Mouse (Mus musculus) thymus, postnatal 0 days (tissue): Measurements from ENCODE around the gene Tada2b. TPM values are rescaled to one million over a fixed set of nuclear protein-coding genes. Genes with fewer than 3 reads are reported as not detected.

ENCODE experiments used
- DNase-seq: peaks from one replicate; pipeline ENCODE4 v3.0.0-alpha.2; 2015; ENCODE audit warnings: low spot score
- polyA plus RNA-seq: library from polyadenylated mRNA; unstranded; fragments of >200 nt; fragmentation: Nextera tagmentation; extraction: Ambion mirVana; gene quantifications from 2 replicates; pipeline ENCODE4 v1.2.1, GENCODE M21; 2015

Gene Tada2b
- polyA plus RNA-seq, 1 experiment from 2014 or later, result 1.9 TPM

DNA sequence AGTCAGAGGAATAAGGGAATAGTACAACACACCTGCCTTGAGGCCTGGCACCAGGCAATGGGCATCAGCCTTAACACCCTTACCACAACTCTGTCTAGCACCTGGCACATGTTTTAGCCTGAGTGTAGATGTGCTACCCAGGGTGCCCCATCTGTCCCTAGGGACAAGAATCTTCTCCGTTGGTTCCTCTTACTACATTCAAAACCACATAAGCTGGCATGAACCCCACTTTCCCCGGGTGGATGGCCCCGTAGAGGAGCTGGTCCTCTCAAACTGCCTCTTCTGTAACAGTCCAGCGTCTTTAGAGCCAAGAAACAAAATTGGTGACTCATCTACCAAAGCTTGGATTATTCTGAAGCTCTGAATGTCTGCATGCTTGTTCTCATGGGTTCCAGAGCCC, 3.7 kb downstream of the Tada2b start:
- DNase-seq, result no peak

DNA sequence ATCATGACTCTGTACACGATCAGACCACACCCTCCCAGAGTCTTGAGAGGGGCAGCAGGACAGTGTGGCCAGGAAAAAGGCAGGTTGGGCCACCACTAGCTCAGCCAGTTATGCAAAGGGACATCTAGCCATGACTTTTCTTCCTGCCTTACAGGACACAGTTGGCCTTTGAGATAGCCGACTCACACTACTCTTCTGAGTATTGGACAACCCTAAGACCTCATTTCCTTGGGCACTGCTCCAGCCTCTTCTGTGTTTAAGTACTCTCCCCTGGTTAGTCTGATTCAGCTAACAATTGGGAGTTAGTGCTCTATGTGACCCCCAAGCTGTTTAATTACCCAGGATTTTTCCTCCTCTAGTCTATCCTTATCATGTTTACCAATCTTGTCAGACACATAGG, 4.3 kb downstream of the Tada2b start:
- DNase-seq, result no peak

DNA sequence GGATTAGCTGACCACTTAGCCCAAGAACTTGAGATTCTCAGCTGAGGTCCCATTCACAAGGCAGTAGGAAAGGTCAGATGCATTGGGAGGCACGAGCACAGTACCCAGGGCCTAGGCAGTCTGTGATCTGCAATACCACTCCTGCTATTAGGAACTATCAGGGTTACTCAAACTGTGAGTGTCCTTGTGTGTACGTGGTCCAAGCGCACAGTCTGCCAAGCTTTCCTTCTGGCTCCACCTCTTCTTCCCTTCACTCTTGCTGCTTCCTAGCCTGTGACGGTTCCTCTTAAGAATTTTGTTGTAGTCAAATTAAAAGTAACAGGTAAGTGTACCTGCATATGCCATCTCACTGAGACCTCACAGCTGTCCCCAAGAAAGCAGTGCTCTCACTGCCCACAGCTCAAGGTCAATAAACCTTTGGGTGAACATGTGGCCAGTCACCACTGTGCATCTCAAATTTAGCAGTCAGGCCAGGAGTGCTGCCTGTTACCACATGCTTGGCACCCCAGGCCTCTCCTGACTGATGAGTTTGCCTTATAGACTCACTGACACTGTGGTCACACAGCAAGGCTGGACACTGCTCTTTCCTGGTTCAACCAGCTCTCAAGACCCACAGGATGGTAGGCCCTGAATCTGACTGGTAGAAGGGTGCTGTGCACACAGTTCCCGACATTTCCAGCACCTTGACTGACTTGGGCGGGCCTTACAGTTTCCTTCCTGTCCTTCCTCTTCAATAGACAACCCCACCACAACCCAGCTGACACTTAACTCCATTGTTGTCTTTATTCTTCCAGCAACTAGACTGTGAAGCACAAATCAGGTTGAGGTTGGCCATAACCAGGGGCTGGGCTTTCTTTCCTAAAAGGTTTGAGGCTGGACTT, 5.3 kb downstream of the Tada2b start:
- peak; percentile 29 for DNase-seq

DNA sequence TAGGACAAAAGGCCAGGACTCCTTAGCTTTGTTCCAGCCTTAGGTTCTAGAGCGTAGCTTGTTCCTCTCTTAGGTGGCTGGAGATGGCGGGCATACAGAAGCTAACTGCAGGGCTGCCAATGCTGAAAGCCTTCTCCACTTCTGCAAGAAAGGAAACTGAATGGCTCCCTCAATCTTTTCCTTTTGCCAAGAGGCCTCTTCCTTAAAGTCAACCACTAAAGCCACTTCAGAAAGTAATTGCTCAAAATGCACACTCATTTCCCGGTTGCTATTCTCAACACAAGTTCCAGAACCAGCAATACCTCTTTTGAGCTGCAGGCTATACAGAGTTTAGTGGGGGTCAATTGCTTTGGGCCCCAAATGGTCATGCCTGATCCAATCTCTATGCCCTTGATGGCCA, 6.6 kb downstream of the Tada2b start:
- DNase-seq, result no peak

DNA sequence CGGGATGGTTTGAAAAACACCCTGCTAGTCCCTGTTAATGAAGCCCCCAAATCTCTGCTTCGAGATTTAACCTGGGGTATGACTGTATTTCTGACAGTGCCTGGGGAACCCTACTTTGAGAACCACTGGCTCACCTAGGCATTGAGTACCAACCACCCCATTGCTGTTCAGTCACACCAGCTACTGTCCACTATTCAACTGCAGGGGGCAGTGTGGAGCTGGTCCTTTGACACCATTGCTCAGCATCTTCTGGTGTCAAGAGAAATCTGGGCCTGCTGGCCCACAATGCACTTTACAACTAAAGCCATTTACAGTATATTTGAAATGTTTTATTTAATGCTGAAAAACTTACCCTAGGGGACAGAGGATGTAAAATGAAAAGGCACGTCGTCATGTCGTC, 9.8 kb downstream of the Tada2b start:
- DNase-seq, result peak; percentile 79

DNA sequence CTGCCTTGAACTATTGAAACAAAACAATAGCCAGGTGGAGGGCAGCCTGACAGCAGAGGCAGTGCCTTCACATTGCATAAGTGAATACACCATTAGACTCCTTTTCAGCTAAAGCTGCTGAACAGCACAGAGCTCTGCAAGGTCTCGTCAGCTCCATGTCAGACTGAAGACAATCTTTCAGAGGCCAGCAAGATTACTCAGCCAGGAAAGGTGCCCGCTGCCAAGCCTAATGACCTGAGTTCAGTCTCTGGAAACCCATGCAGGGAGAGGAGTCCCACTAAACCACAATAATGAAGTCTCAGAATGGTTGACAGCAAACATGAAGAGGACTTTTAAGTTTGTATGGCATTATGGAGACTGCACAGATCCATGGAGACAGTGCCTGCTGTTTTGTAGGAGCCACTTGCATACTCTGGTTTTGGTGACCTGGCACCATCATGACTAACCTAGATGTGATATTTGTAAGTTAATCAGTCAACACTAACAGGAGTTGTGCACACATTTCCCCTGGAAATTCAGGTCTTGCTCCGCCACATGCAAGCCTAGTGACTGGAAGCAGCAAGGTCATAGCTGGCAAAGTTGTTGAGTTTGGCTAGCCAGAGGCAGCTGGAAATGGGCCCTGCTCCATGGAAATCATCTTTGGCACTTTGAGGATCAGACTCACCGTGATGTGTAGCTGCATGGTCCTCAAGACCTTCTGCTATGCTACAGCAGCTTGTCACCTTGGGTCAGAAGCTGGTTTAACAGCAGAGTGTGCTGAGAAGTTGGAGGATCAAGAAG, 11.0 kb downstream of the Tada2b start:
- DNase-seq, result no peak

DNA sequence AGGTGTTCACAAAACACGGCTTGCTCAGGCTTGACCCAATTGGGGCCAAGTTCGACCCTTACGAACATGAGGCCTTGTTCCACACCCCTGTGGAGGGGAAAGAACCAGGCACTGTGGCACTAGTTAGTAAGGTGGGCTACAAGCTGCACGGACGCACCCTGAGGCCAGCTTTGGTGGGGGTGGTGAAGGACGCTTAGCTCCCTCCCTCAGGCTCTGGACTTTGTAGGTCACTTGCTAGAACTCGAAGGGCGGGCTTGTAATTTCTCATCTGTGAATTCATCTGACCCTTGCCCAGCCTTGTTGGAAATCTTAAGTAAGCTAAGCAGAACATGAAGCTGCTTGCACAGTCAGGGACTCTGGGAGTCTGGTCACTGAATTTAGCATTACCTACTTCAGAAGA, 12.9 kb downstream of the Tada2b start:
- no peak for DNase-seq

DNA sequence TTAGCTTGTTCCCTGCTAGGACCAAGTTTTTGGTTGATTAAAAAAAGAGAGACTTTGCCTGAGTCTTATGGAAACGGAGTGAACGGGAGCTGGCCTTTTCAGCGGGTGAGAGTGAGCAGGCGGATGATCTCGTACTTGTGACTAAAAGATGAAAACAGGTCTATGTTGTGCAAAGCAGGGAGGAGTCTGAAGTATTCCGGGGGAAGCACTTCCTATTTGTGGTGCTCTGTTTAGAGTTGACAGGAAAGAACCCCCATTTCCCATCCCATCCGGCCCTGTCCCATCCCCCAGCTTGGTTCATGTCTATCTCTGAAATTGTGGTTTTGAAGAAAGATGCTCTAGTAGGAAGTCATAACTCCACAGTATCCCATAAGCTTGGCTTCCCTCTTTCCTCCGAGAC, 18.2 kb downstream of the Tada2b start:
- no peak for DNase-seq

DNA sequence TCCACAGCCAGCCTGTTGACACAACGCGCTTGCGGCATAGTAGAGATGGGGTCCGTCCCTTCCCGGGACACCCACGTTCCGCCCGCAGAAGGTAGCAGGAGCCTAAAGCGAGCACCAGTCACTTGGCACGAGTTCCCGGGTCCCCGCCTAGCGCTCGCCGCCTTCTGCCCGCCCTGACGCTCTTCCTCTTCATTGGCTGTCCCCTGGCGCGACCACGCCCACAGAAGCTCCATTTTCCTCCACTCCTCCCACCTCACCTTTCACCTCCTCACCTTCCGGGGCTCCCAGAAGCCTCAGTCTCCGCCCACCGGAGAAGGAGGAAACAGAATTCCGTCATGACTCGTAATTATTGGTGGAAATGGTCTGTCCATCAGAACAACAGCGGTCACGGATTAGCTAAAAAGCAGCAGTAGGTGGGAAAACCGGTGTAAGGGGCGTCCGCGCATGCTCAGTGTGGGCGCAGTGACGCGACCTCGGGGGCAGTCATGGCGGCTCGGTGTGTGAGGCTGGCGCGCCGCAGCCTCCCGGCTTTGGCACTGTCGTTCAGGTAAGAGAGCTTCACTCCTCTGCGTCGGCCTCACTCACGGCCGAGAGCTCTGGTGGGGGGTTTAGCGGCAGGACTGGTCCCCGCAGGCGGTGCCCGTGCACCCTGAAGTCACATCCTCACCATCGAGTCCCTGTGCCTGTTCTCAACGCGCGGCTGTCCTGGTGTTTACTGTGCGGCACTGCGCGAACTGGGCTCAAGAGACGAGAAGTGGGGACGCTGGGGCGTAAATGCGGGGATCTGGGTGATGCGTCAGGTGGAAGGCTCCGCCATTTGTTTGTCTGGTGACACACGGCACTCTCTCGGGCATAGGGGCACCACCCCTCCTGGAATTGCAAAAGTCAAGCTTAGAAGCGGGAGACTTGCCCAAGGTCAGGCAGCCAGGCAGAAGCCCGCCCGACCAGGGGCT, 19.1 kb downstream of the Tada2b start, which contains the start of gene Grpel1:
Gene Grpel1 (plus strand): TSS at position 290 of the 953 bp plus-strand sequence.
- peak; percentile 99 for DNase-seq

DNA sequence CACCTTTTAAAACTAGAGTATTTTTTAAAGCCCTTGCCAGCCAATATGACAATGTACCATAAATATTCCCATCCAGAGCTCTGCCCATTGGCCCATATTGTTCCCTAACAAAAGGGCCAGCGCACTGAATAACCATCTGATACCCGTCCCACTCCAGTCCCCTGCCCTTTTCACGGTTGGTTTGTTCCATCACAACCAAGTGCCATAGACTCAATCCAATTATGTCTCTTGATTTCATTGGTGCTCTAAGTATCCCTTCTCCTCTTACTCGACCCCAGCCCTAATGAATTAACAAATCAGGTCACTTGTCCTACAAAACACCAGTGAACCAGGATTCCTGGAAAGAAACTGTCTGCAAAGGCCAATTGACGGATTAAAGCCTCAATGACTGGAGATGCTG, 20.7 kb downstream of the Tada2b start:
- no peak for DNase-seq

DNA sequence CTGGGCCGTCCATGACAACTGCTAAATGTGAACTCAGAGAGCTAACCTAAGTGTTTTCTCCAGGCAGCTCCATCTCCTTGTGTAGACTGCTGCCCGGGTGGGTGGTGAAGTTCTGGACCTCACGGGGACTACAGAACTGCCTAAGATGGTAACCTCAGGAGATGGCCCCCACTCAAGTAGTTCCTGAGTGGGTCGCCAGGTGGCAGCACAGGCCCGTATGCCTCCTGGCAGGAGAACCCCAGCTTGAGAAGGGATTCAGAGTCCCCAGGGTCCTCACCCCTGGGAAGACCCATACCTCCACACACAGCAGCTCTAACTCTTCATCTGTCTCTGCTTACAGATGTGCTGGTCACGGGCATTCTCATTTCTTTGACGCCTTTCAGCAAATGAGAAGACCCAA, 21.3 kb downstream of the Tada2b start:
- DNase-seq, result peak; percentile 82

DNA sequence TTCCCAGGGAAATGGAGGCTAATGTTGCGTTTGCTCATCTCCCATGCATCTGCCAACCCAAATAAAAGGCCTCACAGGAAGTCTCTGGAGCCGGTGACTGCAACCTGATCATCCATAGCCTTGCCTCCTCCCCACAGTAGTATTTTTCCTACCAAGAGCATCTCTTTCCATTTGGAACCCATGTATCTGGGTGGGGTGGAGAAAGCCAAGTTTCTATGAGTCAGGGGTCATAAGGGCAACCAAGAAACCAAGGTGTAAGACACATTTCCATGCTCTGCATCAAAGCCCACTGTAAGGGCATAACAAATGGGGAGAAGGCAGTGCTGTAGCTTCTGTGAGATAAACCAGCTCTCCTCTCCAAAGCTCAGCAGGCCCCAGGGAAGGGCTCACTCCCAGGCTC, 22.9 kb downstream of the Tada2b start:
- DNase-seq, result no peak

DNA sequence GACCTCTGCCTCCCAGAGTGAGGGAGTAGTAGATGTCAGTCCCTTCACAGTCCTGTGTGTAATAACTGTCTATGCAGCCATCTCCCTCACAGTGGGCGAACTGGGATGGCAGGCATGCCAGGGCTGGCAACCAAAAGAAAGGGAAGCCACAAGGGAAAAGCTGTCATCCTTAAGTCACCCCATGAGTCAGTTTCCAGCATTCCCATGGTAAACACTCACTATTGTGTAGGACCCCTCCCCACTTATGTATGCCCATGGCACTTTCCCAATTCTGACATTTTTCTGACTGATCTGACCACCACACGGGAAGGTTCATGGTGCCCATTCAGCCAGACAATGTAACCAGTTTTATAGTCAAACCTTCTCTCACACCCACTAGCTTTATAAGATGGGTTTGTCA, 23.4 kb downstream of the Tada2b start:
- no peak for DNase-seq

DNA sequence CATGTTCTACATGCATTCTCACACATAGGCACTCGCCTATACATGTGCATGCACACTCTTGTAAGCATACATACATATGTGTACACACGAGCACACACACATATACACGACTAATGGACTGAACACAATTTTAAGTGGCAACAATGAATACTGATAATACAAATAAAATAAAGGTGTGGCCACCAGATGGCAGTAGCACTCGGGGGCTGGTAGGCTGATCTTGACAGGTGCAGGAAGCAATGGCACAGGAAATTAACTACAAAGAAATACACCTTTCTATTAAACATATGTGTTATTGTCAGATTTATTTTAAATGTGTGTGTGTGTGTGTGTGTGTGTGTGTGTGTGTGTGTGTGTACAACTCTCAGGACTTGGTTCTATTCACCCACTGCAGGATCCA, 25.2 kb downstream of the Tada2b start:
- peak; percentile 69 for DNase-seq

DNA sequence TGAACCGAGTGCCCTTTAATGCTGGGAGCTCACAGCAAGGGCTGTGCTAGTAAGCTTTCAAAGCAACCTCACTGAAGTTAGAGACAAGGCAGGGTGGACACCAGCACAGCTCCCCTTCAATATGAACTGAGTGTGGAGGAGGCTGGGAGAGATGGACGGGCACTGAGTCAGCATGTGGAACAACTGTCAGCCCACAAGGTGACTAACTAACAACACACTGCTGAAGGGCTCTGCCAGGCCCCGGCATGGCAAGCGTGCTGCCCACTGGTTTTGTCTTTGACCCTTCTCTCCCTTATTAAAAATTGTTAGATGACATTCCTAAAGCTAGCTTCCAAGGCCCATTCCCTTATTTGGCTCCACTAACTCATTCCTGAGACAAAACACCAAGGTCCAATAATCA, 26.4 kb downstream of the Tada2b start:
- DNase-seq, result no peak

DNA sequence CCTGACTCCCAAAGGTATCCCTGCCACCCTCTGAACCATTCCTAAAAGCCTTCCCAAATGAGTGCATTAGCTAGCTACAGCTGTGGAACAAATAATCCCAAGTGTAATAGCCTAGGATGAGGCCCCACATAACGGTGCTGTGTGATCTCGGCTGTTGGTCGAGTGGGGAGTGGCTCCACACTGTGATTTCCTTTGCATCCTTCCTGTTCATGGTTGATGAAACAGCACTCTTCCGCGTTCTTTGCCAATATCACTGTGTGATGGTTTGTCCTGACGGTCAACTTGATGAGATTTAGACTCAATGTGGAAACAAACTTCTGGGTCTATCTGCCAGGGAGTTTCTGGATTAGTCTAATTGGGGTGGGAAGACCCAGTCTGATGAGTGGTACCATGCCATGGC, 31.3 kb downstream of the Tada2b start:
- DNase-seq, result no peak

DNA sequence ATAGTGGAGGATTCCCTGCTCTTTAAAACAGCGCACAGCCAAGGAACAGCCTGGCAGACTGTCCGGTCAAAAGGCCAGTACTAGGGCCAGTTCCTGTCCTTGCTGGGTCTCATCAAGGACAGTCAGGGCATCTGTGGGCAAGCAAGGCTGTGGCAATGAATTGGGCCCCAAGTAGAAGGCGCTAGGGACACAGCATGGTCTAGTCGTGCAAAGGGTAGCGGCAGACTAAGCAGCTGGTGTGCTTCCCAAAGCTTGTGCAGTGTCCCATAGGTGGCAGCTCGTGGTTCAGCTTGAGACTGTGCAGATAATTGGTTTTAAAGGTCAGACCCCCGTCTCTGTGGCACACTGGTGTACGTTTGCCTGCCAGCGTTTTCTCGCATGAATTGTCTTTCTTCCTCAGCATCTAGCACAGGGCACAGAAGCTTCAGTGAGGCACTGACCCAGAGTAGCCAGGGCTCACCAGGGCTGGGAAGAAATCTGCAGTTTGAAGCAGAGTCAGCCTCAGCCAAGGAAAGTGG, 32.2 kb downstream of the Tada2b start:
- DNase-seq, result no peak

DNA sequence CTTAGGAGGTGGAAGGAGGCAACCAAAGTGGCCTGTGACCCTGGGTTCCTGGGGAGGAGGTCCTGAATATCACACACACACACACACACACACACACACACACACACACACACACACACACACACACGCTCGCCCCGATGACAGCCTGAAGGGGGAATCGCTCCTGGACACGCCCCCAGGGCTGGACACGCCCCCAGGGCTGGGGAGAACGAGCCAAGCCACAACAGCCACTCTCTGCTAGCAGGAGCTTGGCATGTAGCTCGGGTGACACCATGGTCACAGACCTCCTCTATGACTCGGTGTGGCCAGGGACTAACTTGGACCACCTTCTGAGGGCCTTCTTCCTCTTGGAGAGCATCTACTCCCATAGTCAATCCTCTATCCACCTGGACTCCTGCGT, 33.0 kb downstream of the Tada2b start:
- peak; percentile 26 for DNase-seq

DNA sequence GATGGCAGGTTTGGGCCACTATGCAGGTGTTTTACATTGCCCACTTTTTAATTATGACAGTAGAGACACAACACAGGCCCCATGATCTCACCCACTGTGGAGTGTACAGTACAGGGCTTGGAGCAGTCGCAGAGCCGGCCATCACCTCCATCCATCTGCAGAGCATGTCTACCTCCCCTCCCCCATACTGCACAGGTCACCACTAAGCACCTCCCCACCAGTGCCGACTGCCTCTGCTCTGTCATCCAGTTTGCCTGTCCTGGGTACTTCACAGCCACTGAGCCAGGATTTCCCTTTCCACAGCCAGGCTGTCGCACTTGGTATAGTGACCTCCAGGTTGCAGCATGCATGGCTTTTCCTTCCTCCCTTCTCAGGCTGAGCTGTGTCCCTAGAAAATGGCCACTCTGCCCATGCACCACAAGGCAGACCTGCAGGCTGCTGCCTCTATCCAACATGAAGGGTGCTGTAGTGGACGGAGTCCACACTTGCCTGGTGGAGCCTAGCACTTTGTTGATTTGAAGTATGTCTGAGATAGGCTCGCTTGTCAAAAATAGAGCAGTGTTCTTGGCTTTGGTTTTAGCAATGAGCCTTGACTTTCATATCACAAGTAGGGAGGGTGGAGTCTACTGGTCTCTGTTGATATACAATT, 34.3 kb downstream of the Tada2b start:
- DNase-seq, result no peak

DNA sequence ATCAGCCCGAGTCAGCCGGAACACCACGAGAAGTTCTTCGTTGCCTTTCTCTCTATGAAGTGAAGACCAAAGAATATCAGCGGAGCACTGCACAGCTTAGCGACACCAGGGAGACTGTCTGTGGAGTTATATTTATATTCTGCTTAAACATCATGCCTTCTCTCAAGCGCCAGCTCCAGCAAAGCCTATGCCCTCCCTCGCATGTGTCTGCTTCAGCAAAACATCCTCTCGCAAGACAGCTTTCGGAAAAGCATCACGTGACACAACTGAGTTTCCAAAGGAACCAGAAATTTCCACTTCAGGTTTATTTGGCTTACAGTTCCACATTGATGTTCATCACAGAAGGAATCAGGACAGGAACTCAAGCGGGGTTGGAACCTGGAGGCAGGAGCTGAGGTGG, 36.2 kb downstream of the Tada2b start:
- no peak for DNase-seq
